Mouse (Mus musculus) hindbrain, embryonic 10.5 days (tissue): ENCODE data around the gene Rbm18. TPM values are rescaled to one million over a fixed set of nuclear protein-coding genes. Genes with fewer than 3 reads are reported as not detected.
A peak's percentile ranks its signal among the peaks of the same experiment; 100 is the strongest.

Experiments used
- DNase-seq: peaks from one replicate; pipeline ENCODE4 v3.0.0-alpha.2; 2017; ENCODE audit warnings: low spot score
- H3K27ac ChIP-seq: fragments of 300-500 bp; sonication (generic); 2 replicates; pipeline ENCODE4 v1.5.1; 2016; ENCODE audit warnings: mild to moderate bottlenecking, moderate library complexity
- H3K27me3 ChIP-seq: fragments of 300-500 bp; sonication (generic); 2 replicates; pipeline ENCODE4 v1.6.1; 2016; ENCODE audit warnings: mild to moderate bottlenecking; ENCODE audit not compliant: poor library complexity, insufficient read depth, severe bottlenecking
- H3K36me3 ChIP-seq: fragments of 300-500 bp; sonication (generic); 2 replicates; pipeline ENCODE4 v1.6.1; 2016; ENCODE audit warnings: mild to moderate bottlenecking, moderate library complexity
- H3K4me1 ChIP-seq: fragments of 300-500 bp; sonication (generic); replicated peaks from 2 replicates; pipeline ENCODE4 v1.6.1; 2016; ENCODE audit warnings: mild to moderate bottlenecking
- H3K4me3 ChIP-seq: fragments of 300-500 bp; sonication (generic); 2 replicates; pipeline ENCODE4 v1.5.1; 2016; ENCODE audit warnings: mild to moderate bottlenecking, moderate library complexity
- H3K9me3 ChIP-seq: fragments of 300-500 bp; sonication (generic); 2 replicates; pipeline ENCODE4 v1.6.1; 2016; ENCODE audit warnings: mild to moderate bottlenecking, moderate library complexity
- WGBS: fragments of 180-500 bp; shearing (Covaris S2); methylation state at CpG from one replicate; pipeline ENCODE4 v1.1.7; 2016; 5-methylcytosine and 5-hydroxymethylcytosine counted together
- polyA plus RNA-seq: library from polyadenylated mRNA; unstranded; fragments of >200 nt; fragmentation: Nextera tagmentation; extraction: Ambion mirVana; gene quantifications from 2 replicates; pipeline ENCODE4 v1.2.1, GENCODE M21; 2016

Gene Rbm18
- polyA plus RNA-seq, 1 experiment from 2014 or later: 98.7 TPM

DNA sequence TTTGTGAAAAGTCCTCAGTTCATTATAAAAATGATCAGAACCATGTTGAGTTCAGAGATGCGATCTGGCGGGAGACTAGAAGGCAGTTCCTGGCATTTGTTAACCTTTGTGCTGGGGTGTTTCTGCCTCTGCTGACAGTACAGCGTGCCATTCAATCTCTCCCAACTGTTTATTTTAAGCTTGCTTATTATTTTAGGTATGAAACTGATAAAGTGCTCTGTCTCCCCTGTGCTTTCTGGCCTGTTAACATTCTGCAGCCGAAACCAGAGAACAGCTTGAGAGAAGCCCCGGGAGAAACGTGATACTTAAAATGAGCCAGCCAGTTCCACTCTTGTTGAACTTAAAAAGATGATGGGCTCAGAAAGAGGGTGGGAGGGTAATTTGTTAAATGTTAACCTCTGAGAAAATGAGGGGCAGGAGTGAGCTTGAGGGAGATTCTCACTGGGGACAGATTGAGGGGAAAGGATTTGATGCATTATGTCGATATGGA lies 12.3 kb upstream of the Rbm18 start:
- Histone ChIP-seq H3K27ac (no peak overlapping the region), H3K4me3 (no peak overlapping the region), H3K36me3 (peaks cover 33% of the 10 kb centered on the region), H3K4me1 (no peaks in the 10 kb centered on the region), H3K27me3 (no peaks in the 10 kb centered on the region), H3K9me3 (no peaks in the 10 kb centered on the region)
- DNase-seq: no peak
- WGBS: 72% methylated on average over 7 of the region's 7 CpGs

GRCm38 (mm10) chr2:36139096-36139495 lies 2.5 kb upstream of the Rbm18 start:
- DNase-seq: no peak
- Histone ChIP-seq H3K9me3 (no peaks in the 10 kb centered on the region), H3K27ac (no peak overlapping the region), H3K4me3 (no peak overlapping the region), H3K27me3 (no peaks in the 10 kb centered on the region), H3K4me1 (peaks cover 17% of the 10 kb centered on the region), H3K36me3 (peaks cover 34% of the 10 kb centered on the region)
- 84% methylated on average over 2 of the region's 2 CpGs for WGBS

GRCm38 (mm10) chr2:36135887-36136286 lies 686 bp downstream of the Rbm18 start:
- H3K27me3 ChIP-seq: no peaks in the 10 kb centered on the region
- H3K27ac ChIP-seq: peak overlapping the region; percentile 95
- peaks cover 17% of the 10 kb centered on the region for H3K4me1 ChIP-seq
- H3K4me3 ChIP-seq: peak overlapping the region; percentile 75
- H3K9me3 ChIP-seq: no peaks in the 10 kb centered on the region
- WGBS: under 1% methylated on average over 4 of the region's 4 CpGs
- DNase-seq: no peak
- H3K36me3 ChIP-seq: peaks cover 39% of the 10 kb centered on the region

GRCm38 (mm10) chr2:36129051-36129450 lies 7.5 kb downstream of the Rbm18 start:
- 89% methylated on average over 3 of the region's 3 CpGs for WGBS
- H3K36me3 ChIP-seq: peaks cover 88% of the 10 kb centered on the region
- H3K27me3 ChIP-seq: no peaks in the 10 kb centered on the region
- no peak for DNase-seq
- H3K9me3 ChIP-seq: no peaks in the 10 kb centered on the region
- H3K4me1 ChIP-seq: no peaks in the 10 kb centered on the region
- H3K27ac ChIP-seq: no peak overlapping the region
- no peak overlapping the region for H3K4me3 ChIP-seq

GRCm38 (mm10) chr2:36127973-36128372 lies 8.6 kb downstream of the Rbm18 start:
- Histone ChIP-seq H3K36me3 (peaks cover 88% of the 10 kb centered on the region), H3K27me3 (no peaks in the 10 kb centered on the region), H3K27ac (no peak overlapping the region), H3K4me3 (no peak overlapping the region), H3K9me3 (no peaks in the 10 kb centered on the region), H3K4me1 (no peaks in the 10 kb centered on the region)
- WGBS: 85% methylated on average over 4 of the region's 4 CpGs
- DNase-seq: no peak

DNA sequence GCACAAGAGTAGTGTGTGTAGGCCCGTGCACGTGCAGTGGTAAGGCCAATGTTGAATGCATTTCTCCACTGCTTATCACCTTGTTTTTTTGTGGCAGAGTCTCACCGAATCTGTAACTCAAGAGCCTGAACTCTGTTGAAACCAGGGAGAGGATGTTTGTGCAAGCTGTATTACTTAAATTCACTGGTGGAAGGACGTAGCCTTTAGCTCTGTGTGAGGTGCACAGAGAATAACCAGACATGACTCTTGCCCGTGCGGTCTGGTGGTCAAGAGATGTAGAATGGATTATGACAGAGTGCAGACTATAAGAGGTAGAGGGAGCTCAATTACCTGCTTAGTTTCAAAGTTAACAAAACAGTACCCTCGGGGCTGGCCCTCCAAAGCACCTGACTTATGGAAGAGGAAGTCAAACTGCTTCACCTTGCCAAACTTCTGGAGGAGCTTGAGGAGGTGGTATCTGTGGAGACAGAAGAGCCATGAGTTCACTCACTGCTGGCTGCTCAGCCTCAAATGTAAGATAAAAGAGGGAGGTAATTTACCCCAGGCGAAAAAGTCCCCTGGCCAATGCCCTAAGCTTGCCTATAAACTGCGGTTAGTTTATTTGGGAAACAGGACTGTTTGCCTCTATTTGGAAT lies 9.7 kb downstream of the Rbm18 start:
- no peak overlapping the region for H3K27ac ChIP-seq
- peaks cover 88% of the 10 kb centered on the region for H3K36me3 ChIP-seq
- H3K4me1 ChIP-seq: no peaks in the 10 kb centered on the region
- H3K4me3 ChIP-seq: no peak overlapping the region
- no peak for DNase-seq
- H3K9me3 ChIP-seq: no peaks in the 10 kb centered on the region
- WGBS: 93% methylated on average over 9 of the region's 9 CpGs
- H3K27me3 ChIP-seq: no peaks in the 10 kb centered on the region

DNA sequence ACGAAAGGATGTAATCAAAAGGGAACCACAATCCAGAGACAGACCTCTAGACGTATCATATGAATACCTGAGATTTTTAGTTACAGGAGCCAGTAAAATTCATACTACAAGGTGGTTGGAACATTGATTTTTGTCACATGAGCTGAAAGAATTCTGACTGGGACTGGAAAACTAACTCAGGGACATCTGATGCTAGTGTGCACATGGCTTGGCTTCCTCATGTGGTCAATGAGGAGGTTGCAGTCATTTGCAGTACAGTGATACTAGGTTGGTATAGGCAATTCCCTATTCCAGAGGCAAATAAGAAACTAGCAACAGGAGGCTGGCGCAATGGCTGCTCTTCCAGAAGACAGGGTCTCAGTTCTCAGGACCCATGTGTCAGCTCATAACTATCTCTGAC lies 23.9 kb downstream of the Rbm18 start:
- 73% methylated on average over 3 of the region's 3 CpGs for WGBS
- Histone ChIP-seq H3K4me3 (no peak overlapping the region), H3K9me3 (no peaks in the 10 kb centered on the region), H3K36me3 (peaks cover 23% of the 10 kb centered on the region), H3K4me1 (no peaks in the 10 kb centered on the region), H3K27ac (no peak overlapping the region), H3K27me3 (peaks cover 32% of the 10 kb centered on the region)
- DNase-seq: no peak

GRCm38 (mm10) chr2:36108615-36109014 lies 28.0 kb downstream of the Rbm18 start:
- peaks cover 72% of the 10 kb centered on the region for H3K27me3 ChIP-seq
- H3K4me3 ChIP-seq: no peak overlapping the region
- peaks cover 22% of the 10 kb centered on the region for H3K4me1 ChIP-seq
- H3K27ac ChIP-seq: no peak overlapping the region
- WGBS: 6% methylated on average over 7 of the region's 7 CpGs
- DNase-seq: no peak
- no peaks in the 10 kb centered on the region for H3K9me3 ChIP-seq
- H3K36me3 ChIP-seq: no peaks in the 10 kb centered on the region

DNA sequence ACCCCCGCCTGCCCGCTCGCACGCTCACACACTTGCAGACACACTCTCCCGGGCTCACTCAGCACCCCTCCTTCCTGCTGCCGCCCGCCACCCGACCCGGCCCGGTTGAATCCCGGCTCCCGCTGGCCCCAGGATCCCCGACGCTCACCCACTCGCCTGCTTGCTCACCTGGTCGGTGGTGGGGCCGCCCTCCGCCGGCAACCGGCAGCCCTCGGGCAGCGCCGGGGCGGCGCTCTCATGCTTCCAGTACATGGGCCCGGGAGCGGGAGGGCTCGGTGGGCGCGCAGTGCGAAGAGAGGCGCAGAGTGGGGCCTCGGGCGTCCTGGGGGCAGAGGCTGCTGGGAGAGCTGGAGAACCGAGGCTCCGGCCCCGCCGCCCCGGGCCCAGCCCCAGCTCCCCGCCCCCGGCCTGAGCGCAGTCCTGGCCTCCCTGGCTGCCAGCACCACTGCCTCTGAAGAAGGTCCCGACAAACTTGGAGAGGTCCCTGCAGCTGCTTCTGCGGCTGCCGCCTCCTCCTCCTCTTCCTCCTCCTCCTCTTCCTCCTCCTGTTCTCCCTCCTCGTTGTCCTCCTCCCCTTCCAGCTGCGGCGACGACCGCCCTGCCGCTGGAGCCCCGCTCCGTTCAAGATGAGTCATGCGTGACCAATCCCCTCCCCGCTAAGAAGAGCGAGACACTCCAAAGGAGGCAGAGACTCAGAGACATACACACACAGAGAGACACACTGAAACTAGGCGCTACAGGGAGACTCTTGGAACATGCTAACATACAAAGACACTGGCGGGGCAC lies 31.4 kb downstream of the Rbm18 start, which contains the start of gene Lhx6:
Gene Lhx6, minus strand, starts transcription at position 453 of the 786 bp plus-strand sequence.
- Histone ChIP-seq H3K9me3 (no peaks in the 10 kb centered on the region), H3K4me1 (peaks cover 43% of the 10 kb centered on the region), H3K27ac (peak within 1 kb of the TSS; percentile 64; the same call in 1 of the 2 replicates), H3K36me3 (no peaks in the 10 kb centered on the region), H3K4me3 (peak within 1 kb of the TSS; percentile 57), H3K27me3 (peaks cover 100% of the 10 kb centered on the region)
- DNase-seq: peak; percentile 55
- under 1% methylated on average over 57 of the region's 58 CpGs for whole genome bisulfite sequencing

DNA sequence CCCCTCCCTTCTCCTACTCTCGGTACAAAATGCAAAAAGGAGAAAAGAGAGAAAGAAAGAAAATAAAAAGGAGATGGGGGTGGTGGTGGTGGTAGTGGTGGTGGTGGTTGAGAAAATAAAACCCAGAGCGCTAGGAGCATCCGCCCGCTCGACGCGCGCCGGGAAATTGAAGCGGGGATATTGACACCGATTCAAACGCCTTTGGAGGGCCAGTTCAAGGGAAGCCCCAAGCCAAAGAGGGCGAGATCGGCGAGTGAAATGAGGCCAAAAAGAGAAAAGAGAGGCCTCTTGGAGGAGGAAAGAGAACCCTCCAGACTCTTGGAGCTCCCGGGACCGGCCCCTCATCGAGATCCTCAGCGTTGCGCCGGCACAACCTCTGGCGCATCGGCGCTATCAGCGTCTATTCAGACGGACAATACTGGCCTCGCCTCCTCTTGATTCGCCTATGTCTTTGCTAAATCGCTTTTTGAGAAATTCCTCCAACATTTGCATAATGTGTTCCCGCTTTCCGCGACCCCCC lies 32.1 kb downstream of the Rbm18 start:
- no peaks in the 10 kb centered on the region for H3K9me3 ChIP-seq
- no peak overlapping the region for H3K27ac ChIP-seq
- peak overlapping the region; percentile 57 for H3K4me3 ChIP-seq
- peak; percentile 69 for DNase-seq
- peaks cover 43% of the 10 kb centered on the region for H3K4me1 ChIP-seq
- under 1% methylated on average over 32 of the region's 32 CpGs for WGBS
- peaks cover 100% of the 10 kb centered on the region for H3K27me3 ChIP-seq
- no peaks in the 10 kb centered on the region for H3K36me3 ChIP-seq

- H3K4me1 ChIP-seq: peaks cover 43% of the 10 kb centered on the region
- under 1% methylated on average over 38 of the region's 38 CpGs for WGBS
- H3K36me3 ChIP-seq: no peaks in the 10 kb centered on the region
- peak overlapping the region; percentile 57 for H3K4me3 ChIP-seq
- DNase-seq: peak; percentile 70
- H3K27me3 ChIP-seq: peaks cover 100% of the 10 kb centered on the region
- no peaks in the 10 kb centered on the region for H3K9me3 ChIP-seq
- no peak overlapping the region for H3K27ac ChIP-seq
These were observed 32.8 kb downstream of the Rbm18 start for GRCm38 (mm10) chr2:36103555-36104367.

- under 1% methylated on average over 21 of the region's 21 CpGs for WGBS
- H3K9me3 ChIP-seq: no peaks in the 10 kb centered on the region
- DNase-seq: no peak
- no peak overlapping the region for H3K27ac ChIP-seq
- H3K4me1 ChIP-seq: peaks cover 43% of the 10 kb centered on the region
- no peaks in the 10 kb centered on the region for H3K36me3 ChIP-seq
- peaks cover 100% of the 10 kb centered on the region for H3K27me3 ChIP-seq
- H3K4me3 ChIP-seq: peak overlapping the region; percentile 57
These were observed 33.5 kb downstream of the Rbm18 start for GRCm38 (mm10) chr2:36103069-36103554.
